In genomic region chr9:7775011-7775410, GRCm38 (mm10) we compare ENCODE assay signal across 21 mouse cellular contexts. TPM values are rescaled to one million over a fixed set of nuclear protein-coding genes. Genes with fewer than 3 reads are reported as not detected.
A peak's percentile ranks its signal among the peaks of the same experiment; 100 is the strongest.
DNase-seq lines count a peak whose midpoint lies in the region; ATAC-seq and TF ChIP-seq lines count a peak whose summit lies in the region.
"Had no signal": no experiment of that assay in that cellular context is flagged by ENCODE, and none has a peak within 500 bp of the region (broad histone marks: within the 10 kb centered on the region; RNA-seq: fewer than 3 reads in every experiment).

No protein-coding gene starts in this region.

- H3K4me2 ChIP-seq in forebrain, postnatal 0 days (ENCODE audit: low read depth): no peak overlapping the region
- H3K4me2 ChIP-seq in forebrain, embryonic 16.5 days (ENCODE audit: low read length): no peak overlapping the region
- H3K4me2 ChIP-seq: embryonic facial prominence, embryonic 15.5 days; hindbrain, embryonic 12.5 days had no signal

- H3K4me1 ChIP-seq in forebrain, postnatal 0 days (ENCODE audit: insufficient read depth): no peaks in the 10 kb centered on the region
- no peaks in the 10 kb centered on the region for H3K4me1 ChIP-seq in forebrain, embryonic 16.5 days (replicated peaks; ENCODE audit: control insufficient read depth, insufficient read depth, low read length)
- peaks cover 10 to 18% of the 10 kb centered on the region in 2 experiments for H3K4me1 ChIP-seq in MEL (ENCODE audit: control insufficient read depth in 1 of 2, insufficient read depth in 2 of 2, low read length in 2 of 2)
- H3K4me1 ChIP-seq: forebrain, embryonic 10.5 days; hindbrain, embryonic 12.5 days had no signal

- H3K9me3 ChIP-seq in forebrain, postnatal 0 days (ENCODE audit: low read length): no peaks in the 10 kb centered on the region
- H3K9me3 ChIP-seq in forebrain, embryonic 16.5 days (ENCODE audit: control insufficient read depth, low read length): no peaks in the 10 kb centered on the region
- H3K9me3 ChIP-seq in MEL (replicated peaks; ENCODE audit: insufficient read depth, low read length): no peaks in the 10 kb centered on the region
- H3K9me3 ChIP-seq: embryonic facial prominence, embryonic 15.5 days; forebrain, embryonic 10.5 days; hindbrain, embryonic 12.5 days had no signal

- 0 out of 4 replicates have a peak, but pooled peaks of 1 of the 2 experiments have one; percentile 20 for TF ChIP-seq EP300 in MEL (IDR thresholded peaks at IDR 0.05; ENCODE audit: low read depth in 1 of 2, low read length in 2 of 2)

- no peak for TF ChIP-seq CTCF in forebrain, postnatal 0 days (IDR thresholded peaks at IDR 0.05; ENCODE audit: low read depth)
- no peak for TF ChIP-seq CTCF in MEL (IDR thresholded peaks at IDR 0.05 in 2 of 3, conservative IDR thresholded peaks at IDR 0.05 in 1 of 3; ENCODE audit: control insufficient read depth in 1 of 3, insufficient read depth in 1 of 3, low read depth in 2 of 3, low read length in 3 of 3, poor library complexity in 1 of 3, severe bottlenecking in 1 of 3)

- DNase-seq in forebrain, postnatal 0 days: no peak
- no peak for DNase-seq in MEL (ENCODE audit: low read depth, low spot score)
- DNase-seq in adrenal gland, postnatal 4 days (ENCODE audit: low spot score in 2 of 2): no peak
- no peak for DNase-seq in kidney, adult 11 months
- DNase-seq: adrenal gland, adult 8-10 months; cerebellum, adult 2 months; cerebellum, postnatal 10 days; embryo, embryonic 11 days; gastrocnemius, postnatal 14 days; heart, postnatal 10 days; heart, postnatal 4 days had no signal

- no peaks in the 10 kb centered on the region for H3K27me3 ChIP-seq in forebrain, postnatal 0 days (ENCODE audit: insufficient read depth, low read length)
- no peaks in the 10 kb centered on the region for H3K27me3 ChIP-seq in forebrain, embryonic 16.5 days (replicated peaks; ENCODE audit: control insufficient read depth, insufficient read depth, low read length)
- no peaks in the 10 kb centered on the region for H3K27me3 ChIP-seq in MEL (ENCODE audit: control insufficient read depth in 1 of 2, insufficient read depth in 2 of 2, low read length in 2 of 2)
- H3K27me3 ChIP-seq: CH12.LX; embryonic facial prominence, embryonic 15.5 days; hindbrain, embryonic 12.5 days had no signal

- no peak overlapping the region for H3K9ac ChIP-seq in forebrain, postnatal 0 days
- no peak overlapping the region for H3K9ac ChIP-seq in forebrain, embryonic 16.5 days (replicated peaks; ENCODE audit: low read depth, low read length)
- H3K9ac ChIP-seq in MEL (ENCODE audit: control insufficient read depth, low read depth, low read length, poor library complexity, severe bottlenecking): no peak overlapping the region
- H3K9ac ChIP-seq: embryonic facial prominence, embryonic 15.5 days; hindbrain, embryonic 12.5 days had no signal

- peaks cover 5% of the 10 kb centered on the region; the same call in 1 of the 2 replicates for H3K36me3 ChIP-seq in forebrain, postnatal 0 days (ENCODE audit: insufficient read depth)
- H3K36me3 ChIP-seq in forebrain, embryonic 16.5 days (ENCODE audit: control insufficient read depth, insufficient read depth): no peaks in the 10 kb centered on the region
- H3K36me3 ChIP-seq in MEL (ENCODE audit: control insufficient read depth in 1 of 2, insufficient read depth in 2 of 2, low read length in 2 of 2) (peaks cover 7 to 16% of the 10 kb centered on the region in 2 experiments), macrophage (ENCODE audit: inconsistent target) (0 out of 2 replicates have a peak, but pooled peaks cover 3% of the 10 kb centered on the region)

- peak; percentile 32; the same call in 1 of the 2 replicates for ATAC-seq in forebrain, postnatal 0 days
- ATAC-seq in forebrain, embryonic 16.5 days: no peak
- peak; percentile 28; the same call in 1 of the 2 replicates for ATAC-seq in neutrophil, adult 5-6 weeks (ENCODE audit: extremely low read depth, insufficient number of reproducible peaks, low FRiP score, poor library complexity, severe bottlenecking)
- ATAC-seq: forebrain, embryonic 14.5 days; hindbrain, postnatal 0 days had no signal

- TF ChIP-seq RAD21 in MEL (IDR thresholded peaks at IDR 0.05; ENCODE audit: low read depth, low read length): no peak

- WGBS in forebrain, postnatal 0 days: 91% methylated on average over 2 of the region's 2 CpGs
- WGBS in forebrain, embryonic 16.5 days: 90% methylated on average over 2 of the region's 2 CpGs
- 47% methylated on average over 2 of the region's 2 CpGs for WGBS in macrophage (ENCODE audit: missing documents)

- no peak overlapping the region for H3K27ac ChIP-seq in forebrain, postnatal 0 days (ENCODE audit: low read depth, low read length)
- H3K27ac ChIP-seq in forebrain, embryonic 16.5 days (ENCODE audit: low read length): no peak overlapping the region
- H3K27ac ChIP-seq in MEL (ENCODE audit: control insufficient read depth, low read depth, low read length): no peak overlapping the region
- peak overlapping the region; percentile 58 for H3K27ac ChIP-seq in macrophage
- H3K27ac ChIP-seq: embryonic facial prominence, embryonic 15.5 days; forebrain, embryonic 10.5 days; hindbrain, embryonic 12.5 days; hindbrain, postnatal 0 days had no signal

- H3K79me2 ChIP-seq in MEL (ENCODE audit: control insufficient read depth, insufficient read depth, low read length, poor library complexity) (no peaks in the 10 kb centered on the region), macrophage (ENCODE audit: inconsistent target) (peaks cover 12% of the 10 kb centered on the region; the same call in 1 of the 2 replicates)

- TF ChIP-seq POLR2A in MEL (IDR thresholded peaks at IDR 0.05; ENCODE audit: control insufficient read depth in 1 of 2, insufficient read depth in 1 of 2, low read depth in 1 of 2, low read length in 2 of 2, poor library complexity in 1 of 2): no peak

- no peak overlapping the region for H3K4me3 ChIP-seq in forebrain, postnatal 0 days (ENCODE audit: low read depth, low read length)
- no peak overlapping the region for H3K4me3 ChIP-seq in forebrain, embryonic 16.5 days (replicated peaks; ENCODE audit: low read length)
- no peak overlapping the region for H3K4me3 ChIP-seq in MEL (ENCODE audit: control insufficient read depth in 1 of 2, insufficient read depth in 1 of 2, low read depth in 2 of 2, low read length in 2 of 2)
- no peak overlapping the region for H3K4me3 ChIP-seq in macrophage (ENCODE audit: inconsistent target)
- H3K4me3 ChIP-seq: embryonic facial prominence, embryonic 15.5 days; erythroblast, embryonic 14.5 days; forebrain, embryonic 10.5 days; hindbrain, embryonic 12.5 days had no signal

TF ChIP-seq in MEL, 35 proteins besides CTCF, POLR2A, EP300 and RAD21:
- no peak for TF ChIP-seq MEF2A (IDR thresholded peaks at IDR 0.05; ENCODE audit: extremely low read depth, insufficient replicate concordance, low read depth, low read length, poor library complexity, severe bottlenecking)
- TF ChIP-seq GATA1 (IDR thresholded peaks at IDR 0.05; ENCODE audit: low read depth, low read length): peak; percentile 25; the same call in 1 of the 2 replicates
- no peak for TF ChIP-seq MAFK (IDR thresholded peaks at IDR 0.05; ENCODE audit: borderline replicate concordance, low read depth, low read length)
- TF ChIP-seq CHD1 (IDR thresholded peaks at IDR 0.05; ENCODE audit: low read depth, low read length): no peak
- TF ChIP-seq ZMIZ1 (IDR thresholded peaks at IDR 0.05; ENCODE audit: low read depth, low read length): no peak
- no peak for TF ChIP-seq SIN3A (IDR thresholded peaks at IDR 0.05; ENCODE audit: low read length)
- TF ChIP-seq NRF1 (IDR thresholded peaks at IDR 0.05; ENCODE audit: insufficient read depth, low read depth, low read length, poor library complexity, severe bottlenecking): no peak
TF ChIP-seq in MEL: peak in this region for 1.

RNA-seq across cellular contexts. Expression of gene Tmem123, which starts 11.2 kb away (rescaled TPM):
- 13.7 and 19.8 TPM in 2 replicates for total RNA-seq in forebrain, postnatal 0 days (2014; rRNA removed)
- polyA plus RNA-seq in forebrain, postnatal 0 days (2015; fragmentation: Nextera tagmentation; extraction: Ambion mirVana): 13.9 TPM in 2 replicates
- 23.0 and 31.0 TPM in 2 replicates for polyA plus RNA-seq in forebrain, embryonic 16.5 days (2015; fragmentation: Nextera tagmentation; extraction: Ambion mirVana)
- total RNA-seq in MEL (2012; rRNA removed): 40.1 and 43.5 TPM in 2 replicates
- 10 to 100 TPM in 1 of 2 experiments, not detected in 1; 88.8 TPM for polyA plus RNA-seq in MEL (2012; ENCODE audit: insufficient read depth in 1 of 2, insufficient read length in 2 of 2, low read depth in 1 of 2, low replicate concordance in 2 of 2, missing spikeins in 1 of 2)
- 10 to 100 TPM in 18 of 26 experiments, 1 to 10 TPM in 8; 5.0 to 46.5 (median 13.0) TPM for total RNA-seq in macrophage (2018; cell fraction: chromatin; rRNA removed)
- total RNA-seq in macrophage (2018; cell fraction: cytosol; rRNA removed): 100 to 1,000 TPM in 2 of 26 experiments, 10 to 100 TPM in 24; 60.5 to 104 (median 78.0) TPM
- total RNA-seq in macrophage (2018; cell fraction: nucleus; rRNA removed): 10 to 100 TPM; 16.4 to 81.5 (median 49.4) TPM
- polyA plus RNA-seq in macrophage (2018): 69.1 to 94.1 TPM (median 88.5 TPM) in 3 replicates
- 269 TPM in 2 replicates for total RNA-seq in neutrophil, adult 5-6 weeks (2017)
- 100 to 1,000 TPM in 1 of 2 experiments, 10 to 100 TPM in 1; 94.1 to 102 TPM for total RNA-seq in adrenal gland, postnatal 4 days (2021)
